Mouse (Mus musculus): ENCODE measurements around the gene Astn1. TPM values are rescaled to one million over a fixed set of nuclear protein-coding genes. Genes with fewer than 3 reads are reported as not detected.

Astn1 gene
- total and polyA plus RNA-seq, 3 experiments = 0.35 to 0.42 TPM; not detected in 1

DNA sequence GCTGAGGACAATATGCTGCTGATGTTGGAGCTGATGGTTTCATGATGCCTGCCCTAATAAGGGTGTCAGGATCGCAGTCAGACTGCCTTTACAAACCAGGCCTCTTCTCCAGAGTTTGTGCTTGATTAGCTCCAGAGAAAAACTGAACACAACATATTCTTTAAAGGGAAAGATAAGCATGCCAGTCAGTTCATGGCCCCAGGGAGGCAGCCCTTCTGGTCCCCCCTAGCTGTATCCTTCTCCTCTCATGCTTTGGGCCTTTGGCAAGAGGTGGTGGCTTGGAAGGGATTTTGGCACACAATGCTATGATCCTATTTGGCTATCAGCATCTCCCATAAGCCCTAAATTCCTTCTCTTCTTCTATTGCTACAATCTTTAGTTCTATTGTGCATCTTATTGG is 128.1 kb downstream of the Astn1 start:
- Histone ChIP-seq H3K9me3 (replicated peaks; ENCODE audit: low read length) (no peaks in the 10 kb centered on the region), H3K27me3 (replicated peaks) (no peaks in the 10 kb centered on the region), H3K4me1 (ENCODE audit: control insufficient read depth in 1 of 2, insufficient read depth in 2 of 2) (no peaks in the 10 kb centered on the region), H3K27ac (ENCODE audit: insufficient read depth, low read depth) (no peak overlapping the region), H3K36me3 (replicated peaks in 1 of 2; ENCODE audit: control insufficient read depth in 1 of 2, insufficient read depth in 1 of 2, low read length in 1 of 2) (no peaks in the 10 kb centered on the region), H3K79me2 (replicated peaks; ENCODE audit: control insufficient read depth, extremely low read depth, insufficient read depth, poor library complexity, severe bottlenecking) (no peaks in the 10 kb centered on the region), H3K4me3 (replicated peaks in 1 of 3; ENCODE audit: low read depth in 2 of 3, low read length in 2 of 3, poor library complexity in 1 of 3) (no peak overlapping the region), H3K9ac (ENCODE audit: insufficient read depth, low read depth) (no peak overlapping the region), H3K4me2 (ENCODE audit: insufficient read depth, low read depth, poor library complexity, severe bottlenecking) (no peak overlapping the region)
- DNase-seq (ENCODE audit: extremely low read depth) = no peak
- in situ Hi-C loops (cut with MboI; ENCODE audit: low pct_ligation_motif_present, low pct_unique_long_range_greater_than_20kb, low sequenced_read_pairs) (no loop called here), dilution Hi-C loops (cut with MboI; ENCODE audit: extremely low pct_ligation_motif_present, extremely low pct_unique_long_range_greater_than_20kb, low sequenced_read_pairs) (no loop called here)
- TF ChIP-seq UBTF (IDR thresholded peaks at IDR 0.05; ENCODE audit: low read depth, low read length) (no peak), SIN3A (IDR thresholded peaks at IDR 0.05; ENCODE audit: low read length) (no peak), HCFC1 (IDR thresholded peaks at IDR 0.05; ENCODE audit: low read depth, low read length) (no peak), MAX (IDR thresholded peaks at IDR 0.05; ENCODE audit: low read length) (no peak), NELFE (IDR thresholded peaks at IDR 0.05; ENCODE audit: low read depth, low read length) (no peak), POLR2AphosphoS2 (IDR thresholded peaks at IDR 0.05; ENCODE audit: low read depth, low read length) (no peak), PAX5 (IDR thresholded peaks at IDR 0.05; ENCODE audit: low read length) (no peak), MXI1 (IDR thresholded peaks at IDR 0.05; ENCODE audit: low read depth, low read length) (no peak)

- in situ Hi-C loops (cut with MboI; ENCODE audit: low pct_ligation_motif_present, low pct_unique_long_range_greater_than_20kb, low sequenced_read_pairs) = no loop called here
- no peak overlapping the region for H3K9ac ChIP-seq (ENCODE audit: insufficient read depth, low read depth)
- dilution Hi-C loops (cut with MboI; ENCODE audit: extremely low pct_ligation_motif_present, extremely low pct_unique_long_range_greater_than_20kb, low sequenced_read_pairs) = no loop called here
These were observed 131.2 kb downstream of the Astn1 start for GRCm38 (mm10) chr1:158493289-158493688.

DNA sequence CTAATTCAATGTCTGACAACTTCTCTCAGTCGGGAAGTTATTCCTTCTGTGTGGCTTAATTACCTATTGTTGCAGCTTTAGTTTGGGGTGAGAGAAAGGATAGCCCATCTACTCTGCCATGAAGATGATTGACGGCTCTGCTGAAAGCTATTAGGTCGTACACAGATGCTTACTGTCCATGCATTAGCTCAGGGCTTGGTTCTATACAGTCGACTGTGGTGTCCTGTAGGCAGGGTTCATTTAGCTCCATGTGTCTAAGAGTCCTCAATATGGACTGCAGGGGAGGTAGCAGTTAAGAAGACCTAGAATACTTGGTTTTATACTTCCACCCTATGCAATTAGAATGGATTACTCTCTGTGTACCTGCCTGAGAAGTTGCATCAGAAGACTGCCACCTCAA is 138.1 kb downstream of the Astn1 start:
- dilution Hi-C loops (cut with MboI; ENCODE audit: extremely low pct_ligation_motif_present, extremely low pct_unique_long_range_greater_than_20kb, low sequenced_read_pairs) = no loop called here

More at GRCm38 (mm10) chr1:158493289-158493688, 131.2 kb downstream of the Astn1 start:
- Histone ChIP-seq H3K4me1 (ENCODE audit: control insufficient read depth in 1 of 2, insufficient read depth in 2 of 2) (no peaks in the 10 kb centered on the region), H3K4me3 (replicated peaks in 1 of 3; ENCODE audit: low read depth in 2 of 3, low read length in 2 of 3, poor library complexity in 1 of 3) (no peak overlapping the region), H3K4me2 (ENCODE audit: insufficient read depth, low read depth, poor library complexity, severe bottlenecking) (no peak overlapping the region), H3K79me2 (replicated peaks; ENCODE audit: control insufficient read depth, extremely low read depth, insufficient read depth, poor library complexity, severe bottlenecking) (no peaks in the 10 kb centered on the region), H3K27ac (ENCODE audit: insufficient read depth, low read depth) (no peak overlapping the region), H3K9me3 (replicated peaks; ENCODE audit: low read length) (no peaks in the 10 kb centered on the region), H3K27me3 (replicated peaks) (no peaks in the 10 kb centered on the region), H3K36me3 (replicated peaks in 1 of 2; ENCODE audit: control insufficient read depth in 1 of 2, insufficient read depth in 1 of 2, low read length in 1 of 2) (no peaks in the 10 kb centered on the region)
- no peak for DNase-seq (ENCODE audit: extremely low read depth)
- no peak for TF ChIP-seq MEF2A (IDR thresholded peaks at IDR 0.05; ENCODE audit: borderline replicate concordance, low read depth, low read length)

More for the DNA sequence above, 138.1 kb downstream of the Astn1 start:
- TF ChIP-seq BHLHE40 (IDR thresholded peaks at IDR 0.05; ENCODE audit: low read depth, low read length) (no peak), TCF12 (IDR thresholded peaks at IDR 0.05; ENCODE audit: low read depth, low read length) (no peak), NELFE (IDR thresholded peaks at IDR 0.05; ENCODE audit: low read depth, low read length) (no peak), HCFC1 (IDR thresholded peaks at IDR 0.05; ENCODE audit: low read depth, low read length) (no peak), MXI1 (IDR thresholded peaks at IDR 0.05; ENCODE audit: low read depth, low read length) (no peak), CHD2 (IDR thresholded peaks at IDR 0.05; ENCODE audit: low read length) (no peak), ZC3H11A (IDR thresholded peaks at IDR 0.05; ENCODE audit: low read depth, low read length) (no peak), USF1 (IDR thresholded peaks at IDR 0.05; ENCODE audit: low read depth, low read length) (no peak), NRF1 (IDR thresholded peaks at IDR 0.05; ENCODE audit: low read depth, low read length) (no peak), PAX5 (IDR thresholded peaks at IDR 0.05; ENCODE audit: low read length) (no peak), EP300 (IDR thresholded peaks at IDR 0.05; ENCODE audit: low read length) (no peak), ZMIZ1 (IDR thresholded peaks at IDR 0.05; ENCODE audit: low read depth, low read length) (no peak), IRF4 (IDR thresholded peaks at IDR 0.05; ENCODE audit: low read depth, low read length) (no peak)
- no peaks in the 10 kb centered on the region for H3K9me3 ChIP-seq (replicated peaks; ENCODE audit: low read length)
- no peak overlapping the region for H3K9ac ChIP-seq (ENCODE audit: insufficient read depth, low read depth)
- H3K27ac ChIP-seq (ENCODE audit: insufficient read depth, low read depth) = no peak overlapping the region
- no peak overlapping the region for H3K4me3 ChIP-seq (replicated peaks in 1 of 3; ENCODE audit: low read depth in 2 of 3, low read length in 2 of 3, poor library complexity in 1 of 3)
- no peak overlapping the region for H3K4me2 ChIP-seq (ENCODE audit: insufficient read depth, low read depth, poor library complexity, severe bottlenecking)
- H3K79me2 ChIP-seq (replicated peaks; ENCODE audit: control insufficient read depth, extremely low read depth, insufficient read depth, poor library complexity, severe bottlenecking) = no peaks in the 10 kb centered on the region
- H3K36me3 ChIP-seq (replicated peaks in 1 of 2; ENCODE audit: control insufficient read depth in 1 of 2, insufficient read depth in 1 of 2, low read length in 1 of 2) = no peaks in the 10 kb centered on the region
- H3K27me3 ChIP-seq (replicated peaks) = no peaks in the 10 kb centered on the region
- no peak for DNase-seq (ENCODE audit: extremely low read depth)
- no peaks in the 10 kb centered on the region for H3K4me1 ChIP-seq (ENCODE audit: control insufficient read depth in 1 of 2, insufficient read depth in 2 of 2)
- in situ Hi-C loops (cut with MboI; ENCODE audit: low pct_ligation_motif_present, low pct_unique_long_range_greater_than_20kb, low sequenced_read_pairs) = no loop called here

Measured in CH12.LX (cell line).